Mouse (Mus musculus) hindbrain, embryonic 16.5 days (tissue): ENCODE measurements around the gene Rnf169. TPM values are rescaled to one million over a fixed set of nuclear protein-coding genes. Genes with fewer than 3 reads are reported as not detected.
A peak's percentile ranks its signal among the peaks of the same experiment; 100 is the strongest.
"Not testable (repeated sequence)": the region's sequence is repeated elsewhere in the genome, so short reads cannot be mapped to it uniquely, and the experiment has no call there.

Experiments
- ATAC-seq: fragments of 200-750 bp; cut with Nextera tagmentation; 2 replicates; pipeline ENCODE4 v1.8.0; 2017; ENCODE audit warnings: moderate TSS enrichment, moderate library complexity
- H3K27ac ChIP-seq: fragments of 300-500 bp; sonication (generic); 2 replicates; pipeline ENCODE4 v1.5.1; 2014; ENCODE audit warnings: low read depth, mild to moderate bottlenecking, control low read depth, low read length, moderate library complexity
- H3K27me3 ChIP-seq: fragments of 300-500 bp; sonication (generic); replicated peaks from 2 replicates; pipeline ENCODE4 v1.6.1; 2014; ENCODE audit warnings: low read length; ENCODE audit not compliant: control insufficient read depth, insufficient read depth
- H3K36me3 ChIP-seq: fragments of 300-500 bp; sonication (generic); 2 replicates; pipeline ENCODE4 v1.6.1; 2014; ENCODE audit warnings: mild to moderate bottlenecking, low read length, moderate library complexity, mixed read lengths; ENCODE audit not compliant: control insufficient read depth, insufficient read depth
- H3K4me1 ChIP-seq: fragments of 300-500 bp; sonication (generic); 2 replicates; pipeline ENCODE4 v1.6.1; 2014; ENCODE audit warnings: low read depth, low read length; ENCODE audit not compliant: control insufficient read depth, insufficient read depth
- H3K4me2 ChIP-seq: fragments of 300-500 bp; sonication (generic); 2 replicates; pipeline ENCODE4 v1.6.1; 2014; ENCODE audit warnings: mild to moderate bottlenecking, low read length, control low read depth, moderate library complexity
- H3K4me3 ChIP-seq: fragments of 300-500 bp; sonication (generic); 2 replicates; pipeline ENCODE4 v1.5.1; 2014; ENCODE audit warnings: mild to moderate bottlenecking, low read length, control low read depth, moderate library complexity
- H3K9ac ChIP-seq: fragments of 300-500 bp; sonication (generic); 2 replicates; pipeline ENCODE4 v1.6.1; 2014; ENCODE audit warnings: low read depth, mild to moderate bottlenecking, control low read depth, low read length, moderate library complexity
- H3K9me3 ChIP-seq: fragments of 300-500 bp; sonication (generic); 2 replicates; pipeline ENCODE4 v1.6.1; 2014; ENCODE audit warnings: mild to moderate bottlenecking, low read length, moderate library complexity; ENCODE audit not compliant: control insufficient read depth
- WGBS: fragments of 180-500 bp; shearing (Covaris S2); extraction: QIAGEN DNeasy Blood & Tissue Kit; methylation state at CpG from one replicate; pipeline ENCODE4 v1.1.7; 2014; 5-methylcytosine and 5-hydroxymethylcytosine counted together
- polyA plus RNA-seq: library from polyadenylated mRNA; unstranded; fragments of >200 nt; fragmentation: Nextera tagmentation; extraction: Ambion mirVana; gene quantifications from 2 replicates; pipeline ENCODE4 v1.2.1, GENCODE M21; 2015

Gene Rnf169
- polyA plus RNA-seq, 1 experiment from 2014 or later, result 4.1 TPM

GRCm38 (mm10) chr7:99972912-99973311 is 7.3 kb downstream of the Rnf169 start:
- not testable (repeated sequence) for H3K4me1 ChIP-seq, H3K27ac ChIP-seq

GRCm38 (mm10) chr7:99971926-99972325 is 8.3 kb downstream of the Rnf169 start:
- Histone ChIP-seq H3K27ac (no peak overlapping the region), H3K4me3 (no peak overlapping the region), H3K36me3 (no peaks in the 10 kb centered on the region), H3K4me1 (peaks cover 10% of the 10 kb centered on the region), H3K9me3 (no peaks in the 10 kb centered on the region), H3K4me2 (no peak overlapping the region), H3K9ac (no peak overlapping the region), H3K27me3 (no peaks in the 10 kb centered on the region)
- WGBS, result 66% methylated on average over 2 of the region's 2 CpGs
- ATAC-seq, result no peak

More at GRCm38 (mm10) chr7:99972912-99973311, 7.3 kb downstream of the Rnf169 start:
- not testable (repeated sequence) for H3K27me3 ChIP-seq, H3K4me2 ChIP-seq, H3K9me3 ChIP-seq, H3K9ac ChIP-seq, H3K36me3 ChIP-seq, H3K4me3 ChIP-seq, ATAC-seq
- 90% methylated on average over 3 of the region's 3 CpGs for WGBS

DNA sequence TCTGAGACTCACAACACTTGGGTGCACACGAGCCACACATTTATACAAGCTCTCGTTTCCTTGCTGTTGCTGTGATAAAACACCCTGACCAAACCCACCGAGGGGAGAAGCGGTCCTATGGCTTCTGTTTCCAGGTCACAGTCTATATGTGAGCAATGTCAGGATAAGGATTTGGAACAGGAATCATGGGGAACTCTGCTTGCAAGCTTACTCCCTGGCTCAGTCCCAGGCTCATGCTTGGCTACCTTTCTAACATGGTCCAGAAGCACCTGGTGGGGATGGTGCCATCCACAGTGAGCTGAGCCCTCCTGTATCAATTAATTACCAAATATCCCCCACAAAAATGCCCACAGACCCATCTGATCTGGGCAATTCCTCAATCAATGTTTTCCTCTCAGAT is 11.1 kb downstream of the Rnf169 start:
- H3K27ac ChIP-seq, result no peak overlapping the region
- H3K27me3 ChIP-seq, result no peaks in the 10 kb centered on the region
- H3K9me3 ChIP-seq, result no peaks in the 10 kb centered on the region
- H3K9ac ChIP-seq, result no peak overlapping the region
- no peaks in the 10 kb centered on the region for H3K36me3 ChIP-seq
- H3K4me2 ChIP-seq, result no peak overlapping the region
- WGBS, result 79% methylated on average over 4 of the region's 4 CpGs
- H3K4me1 ChIP-seq, result peaks cover 36% of the 10 kb centered on the region
- no peak overlapping the region for H3K4me3 ChIP-seq
- no peak for ATAC-seq

- Histone ChIP-seq H3K9me3 (no peaks in the 10 kb centered on the region), H3K27ac (peak overlapping the region; percentile 75), H3K4me1 (peaks cover 41% of the 10 kb centered on the region), H3K27me3 (no peaks in the 10 kb centered on the region), H3K36me3 (no peaks in the 10 kb centered on the region), H3K4me3 (no peak overlapping the region), H3K4me2 (no peak overlapping the region), H3K9ac (no peak overlapping the region; the same call in none of the 2 replicates)
- peak; percentile 60; the same call in 1 of the 2 replicates for ATAC-seq
- WGBS, result 25% methylated on average over 9 of the region's 9 CpGs
These were observed 14.1 kb downstream of the Rnf169 start for GRCm38 (mm10) chr7:99966011-99966721.

- H3K4me3 ChIP-seq, result 0 out of 2 replicates have a peak overlapping the region, but pooled peaks have one; percentile 0
- peak overlapping the region; percentile 75 for H3K27ac ChIP-seq
- no peaks in the 10 kb centered on the region for H3K27me3 ChIP-seq
- no peaks in the 10 kb centered on the region for H3K36me3 ChIP-seq
- H3K9me3 ChIP-seq, result no peaks in the 10 kb centered on the region
- 8% methylated on average over 9 of the region's 9 CpGs for WGBS
- ATAC-seq, result peak; percentile 63
- peak overlapping the region; percentile 39 for H3K4me2 ChIP-seq
- peaks cover 40% of the 10 kb centered on the region for H3K4me1 ChIP-seq
- peak overlapping the region; percentile 6 for H3K9ac ChIP-seq
These were observed 15.0 kb downstream of the Rnf169 start for GRCm38 (mm10) chr7:99965020-99965841.

DNA sequence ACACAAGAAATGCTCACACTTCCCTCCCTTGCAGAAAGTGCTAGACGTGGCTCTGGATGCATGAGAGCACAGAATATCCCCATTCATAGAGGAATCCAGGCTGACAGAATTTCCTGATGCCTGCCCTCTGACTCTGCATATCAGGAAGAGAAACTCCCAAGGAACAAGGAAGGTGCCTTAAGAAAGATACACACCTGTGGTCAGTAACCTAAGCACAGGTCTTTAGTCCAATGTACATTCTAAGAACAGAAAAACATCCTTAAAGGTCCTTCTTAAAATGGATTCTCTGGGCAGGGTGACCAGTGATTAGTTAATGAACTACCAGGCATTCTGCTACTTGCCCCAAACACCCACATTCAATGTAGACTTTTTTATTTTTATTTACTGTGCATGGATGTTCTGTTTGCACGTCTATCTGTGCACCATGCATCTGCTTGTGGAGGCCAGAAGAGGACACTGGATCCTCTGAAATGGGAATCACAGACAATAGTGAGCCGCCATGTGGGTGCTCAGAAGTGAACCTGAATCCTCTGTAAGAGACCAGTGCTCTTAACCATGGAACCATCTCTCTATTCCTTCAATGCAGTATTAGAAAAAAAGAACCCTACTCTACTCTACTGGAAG is 16.9 kb downstream of the Rnf169 start:
- Histone ChIP-seq H3K9me3 (no peaks in the 10 kb centered on the region), H3K4me2 (no peak overlapping the region), H3K27ac (no peak overlapping the region), H3K9ac (no peak overlapping the region), H3K36me3 (no peaks in the 10 kb centered on the region), H3K4me3 (no peak overlapping the region), H3K4me1 (peaks cover 33% of the 10 kb centered on the region), H3K27me3 (no peaks in the 10 kb centered on the region)
- 76% methylated on average over 3 of the region's 3 CpGs for WGBS
- no peak for ATAC-seq

DNA sequence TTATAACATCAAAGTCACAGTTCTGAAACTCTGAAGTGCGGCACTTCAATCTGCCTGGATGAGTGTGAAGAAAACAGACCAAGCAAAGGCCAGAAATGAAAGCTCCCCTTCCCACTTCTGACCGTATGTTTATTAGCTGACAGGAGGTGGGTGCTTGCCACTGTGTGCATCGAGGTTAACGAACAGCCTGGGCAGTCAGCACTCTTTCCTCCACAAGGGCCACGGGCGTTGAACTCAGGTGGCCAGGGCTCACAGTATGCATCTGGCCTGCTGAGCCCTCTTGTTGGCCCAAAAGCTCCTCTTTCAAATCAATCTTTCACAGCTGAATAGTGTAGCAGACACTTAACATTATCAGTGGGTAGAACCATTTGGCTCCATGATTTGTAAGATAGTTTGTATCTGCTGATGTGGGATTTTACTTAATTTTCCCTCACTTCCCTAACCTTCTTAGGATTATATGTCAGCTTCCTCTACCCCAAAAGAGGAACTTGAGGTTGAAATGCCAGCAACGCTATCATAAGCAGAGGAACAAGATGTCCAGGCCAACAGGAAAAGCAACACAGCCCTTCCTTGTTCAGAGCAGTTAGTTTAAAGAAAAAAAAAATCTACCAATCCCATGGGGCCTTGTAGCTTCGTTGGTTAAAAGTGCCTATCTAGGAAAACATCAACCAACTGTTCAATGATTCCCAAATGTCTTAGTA is 17.6 kb downstream of the Rnf169 start:
- peak overlapping the region; percentile 63; the same call in 1 of the 2 replicates for H3K27ac ChIP-seq
- H3K4me2 ChIP-seq, result no peak overlapping the region
- H3K4me3 ChIP-seq, result no peak overlapping the region
- 61% methylated on average over 8 of the region's 8 CpGs for WGBS
- no peaks in the 10 kb centered on the region for H3K9me3 ChIP-seq
- H3K27me3 ChIP-seq, result no peaks in the 10 kb centered on the region
- H3K4me1 ChIP-seq, result peaks cover 33% of the 10 kb centered on the region
- no peak for ATAC-seq
- H3K9ac ChIP-seq, result no peak overlapping the region
- H3K36me3 ChIP-seq, result no peaks in the 10 kb centered on the region

DNA sequence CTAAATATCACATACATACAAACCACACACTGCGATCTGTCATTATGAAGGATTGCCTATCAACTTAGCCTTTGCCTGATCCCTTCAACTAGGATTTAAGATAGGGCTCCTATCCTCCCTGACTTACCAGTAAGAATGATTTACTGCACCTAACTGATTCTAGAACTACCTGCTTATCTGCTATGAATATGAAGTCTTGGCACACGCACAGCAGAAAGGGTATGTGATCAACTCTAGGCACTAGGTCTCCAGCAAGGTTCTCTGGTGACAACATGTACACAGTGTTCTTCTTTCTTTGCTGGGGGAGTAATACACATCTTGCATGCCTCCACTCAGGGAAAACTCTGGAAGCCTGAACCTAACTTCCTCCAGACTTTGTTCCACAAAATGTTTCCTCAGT is 18.7 kb downstream of the Rnf169 start:
- Histone ChIP-seq H3K27me3 (no peaks in the 10 kb centered on the region), H3K36me3 (no peaks in the 10 kb centered on the region), H3K9me3 (no peaks in the 10 kb centered on the region), H3K4me1 (peaks cover 31% of the 10 kb centered on the region), H3K9ac (no peak overlapping the region), H3K4me3 (no peak overlapping the region), H3K4me2 (no peak overlapping the region), H3K27ac (no peak overlapping the region)
- ATAC-seq, result no peak
- WGBS, result 93% methylated on average over 2 of the region's 2 CpGs
